Mouse (Mus musculus): Measurements from ENCODE around the gene Mup5.

DNA sequence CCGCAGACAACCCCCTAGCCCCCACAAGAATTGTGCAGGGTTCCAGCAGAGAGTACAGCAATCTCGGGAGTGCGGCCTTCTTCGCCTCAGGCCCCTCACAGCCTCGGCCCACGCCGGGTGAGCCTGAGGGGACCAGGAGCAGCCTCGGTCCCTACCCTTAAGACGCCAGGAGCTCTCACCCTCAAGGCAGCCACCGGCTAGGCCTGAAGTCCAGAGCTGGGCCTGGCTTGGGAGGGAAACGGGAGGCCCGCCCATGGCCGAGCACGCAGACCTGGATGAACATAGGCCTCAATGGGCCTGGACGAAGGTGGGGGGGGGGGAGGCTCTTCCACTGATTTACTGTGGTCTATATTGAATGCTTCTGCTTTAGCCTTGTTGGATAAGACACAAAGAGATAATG is 11.8 kb downstream of the Mup5 start:
- TF ChIP-seq CTCF (IDR thresholded peaks at IDR 0.05; ENCODE audit: low read depth) (no peak), EP300 (IDR thresholded peaks at IDR 0.05; ENCODE audit: low read depth) (no peak)
